Mouse (Mus musculus) spleen, postnatal 4 days (tissue): ENCODE results near the gene Gm49353.

Experiments used
- DNase-seq, 2 experiments: peaks; one replicate each; pipeline ENCODE4 v3.0.0; 2022; ENCODE audit warnings: low spot score in 2 of 2

Gm49353 gene

DNA sequence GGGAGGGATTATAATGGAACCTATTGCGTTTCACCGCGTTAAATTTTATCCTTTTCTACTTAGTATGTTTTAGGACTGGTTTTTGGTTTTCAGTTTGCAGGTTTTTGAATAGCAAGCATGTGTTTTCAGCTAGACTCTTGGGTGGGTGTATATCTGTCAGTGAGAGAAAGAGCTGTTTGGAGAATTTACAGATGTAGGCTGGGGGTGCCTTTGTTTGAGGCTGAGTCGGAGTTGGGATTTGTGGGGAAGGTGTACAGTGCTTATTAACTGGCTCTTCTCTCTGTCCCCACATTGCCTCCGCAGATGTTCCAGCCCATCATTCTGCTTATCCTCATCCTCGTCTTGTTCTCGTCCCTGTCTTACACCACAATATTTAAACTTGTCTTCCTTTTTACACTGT lies at the start of gene Gm49353:
TSS of gene Gm49353 (plus strand) at position 313 of the 400 bp plus-strand sequence.
- no peak for DNase-seq

DNA sequence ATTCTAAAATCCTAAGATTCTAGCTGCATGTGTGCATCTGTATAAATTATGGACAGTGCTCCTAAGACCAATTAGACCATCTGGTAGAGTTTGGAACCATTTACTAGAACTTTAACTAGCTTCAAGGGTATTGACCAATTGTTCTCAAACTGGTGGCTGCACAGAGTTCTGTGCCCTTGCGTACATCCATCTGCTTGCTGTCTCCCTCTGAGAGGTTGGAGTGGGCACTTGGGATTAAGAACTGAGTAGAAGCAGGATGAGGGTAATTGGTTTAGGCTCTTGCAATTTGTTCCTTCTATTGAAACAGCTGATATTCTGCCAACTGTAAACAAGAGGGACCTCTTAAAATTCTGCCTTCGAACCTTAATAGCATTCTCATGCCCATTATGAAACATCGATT lies 43.5 kb upstream of the Gm49353 start:
- DNase-seq, result no peak

DNA sequence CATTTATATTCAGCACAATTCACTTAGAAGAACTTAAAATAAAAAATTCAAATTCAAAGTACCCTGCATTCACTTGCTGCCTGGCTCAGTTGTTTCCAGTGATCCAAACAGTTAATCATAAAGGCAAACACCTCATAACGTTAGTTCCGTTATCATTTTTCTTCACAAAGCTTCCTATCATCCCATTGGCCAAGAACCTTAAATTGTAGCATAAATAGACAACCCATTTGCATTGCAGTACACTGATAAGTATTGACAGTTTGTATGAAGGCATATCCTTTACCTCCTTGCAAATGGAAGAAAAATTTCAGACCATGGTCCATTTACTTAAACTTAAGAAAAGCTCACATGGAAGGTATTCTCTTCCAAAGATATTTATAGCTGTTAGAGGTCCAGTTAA lies 37.1 kb upstream of the Gm49353 start:
- DNase-seq, result no peak

DNA sequence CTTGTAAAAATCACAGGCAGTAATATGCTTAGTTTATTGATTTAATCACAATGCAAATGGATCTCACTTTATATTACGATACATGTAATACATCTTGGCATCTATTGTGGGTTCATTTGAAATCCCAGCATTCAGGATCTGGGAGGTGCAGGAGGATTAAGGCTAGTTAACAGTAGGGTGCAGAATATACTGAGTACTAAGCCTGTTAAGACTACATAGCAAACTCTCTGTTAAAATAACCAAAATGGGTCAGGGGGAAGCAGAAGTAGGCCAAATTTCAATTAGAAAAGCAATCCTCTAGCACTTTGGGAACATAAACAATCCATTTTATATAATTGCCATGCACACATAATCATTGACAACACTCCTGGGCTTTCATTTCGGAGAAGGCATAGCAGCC lies 25.0 kb upstream of the Gm49353 start:
- DNase-seq, result no peak

DNA sequence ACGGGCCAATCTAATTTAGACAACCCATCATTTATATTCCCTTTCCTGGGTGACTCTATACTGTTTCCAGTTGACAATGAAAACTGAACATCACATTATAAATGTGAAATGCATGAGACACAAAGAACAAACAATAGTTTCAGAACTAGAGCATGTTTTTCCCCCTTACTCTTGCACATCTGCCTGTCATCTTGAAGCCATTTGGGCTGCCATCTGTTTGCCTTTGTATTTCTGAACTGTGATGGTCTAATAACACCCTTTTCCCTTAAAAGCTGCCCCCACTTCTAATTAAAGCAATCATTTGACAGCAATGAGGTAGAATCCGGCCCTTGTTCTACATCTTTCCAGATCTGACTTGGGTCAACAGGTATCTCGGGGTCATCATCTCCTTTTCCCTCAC lies 23.1 kb upstream of the Gm49353 start:
- no peak for DNase-seq

DNA sequence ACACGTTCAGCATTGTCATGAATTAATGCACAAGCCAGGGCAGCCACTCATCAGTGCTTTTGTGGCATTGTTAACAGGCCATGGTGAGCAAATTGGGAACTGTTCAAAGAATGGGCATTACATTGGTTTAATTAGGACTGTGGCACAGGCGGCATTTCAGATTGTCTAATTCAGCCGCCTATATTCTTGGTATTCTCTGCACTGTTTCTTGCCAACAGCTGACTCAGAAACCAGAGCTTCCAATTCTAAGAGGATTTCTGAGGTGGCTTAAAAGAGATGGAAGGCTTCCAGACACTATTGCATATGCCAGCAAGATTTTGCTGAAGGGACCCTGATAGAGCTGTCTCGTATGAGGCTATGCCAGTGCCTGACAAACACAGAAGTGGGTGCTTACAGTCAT lies 21.9 kb upstream of the Gm49353 start:
- DNase-seq, result no peak

DNA sequence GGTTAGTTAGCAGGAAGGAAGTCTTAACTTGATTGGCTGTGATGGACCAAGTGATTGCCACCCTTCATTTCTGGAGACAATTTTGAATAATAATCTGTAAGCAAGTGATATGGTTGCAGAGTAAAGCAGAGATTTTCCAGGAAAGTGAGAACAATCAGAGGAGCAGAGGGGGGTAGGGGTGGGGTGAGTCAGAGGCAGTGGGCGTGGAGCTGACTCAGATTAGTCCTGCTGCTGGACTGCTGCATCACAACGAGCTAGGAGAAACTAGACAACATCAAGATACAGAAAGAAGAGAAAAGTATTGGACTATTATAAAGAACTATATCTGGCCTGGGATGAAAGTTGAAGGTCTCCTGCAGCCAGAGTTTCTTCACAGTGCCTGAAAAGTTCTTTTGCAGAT lies 20.8 kb upstream of the Gm49353 start:
- no peak for DNase-seq

DNA sequence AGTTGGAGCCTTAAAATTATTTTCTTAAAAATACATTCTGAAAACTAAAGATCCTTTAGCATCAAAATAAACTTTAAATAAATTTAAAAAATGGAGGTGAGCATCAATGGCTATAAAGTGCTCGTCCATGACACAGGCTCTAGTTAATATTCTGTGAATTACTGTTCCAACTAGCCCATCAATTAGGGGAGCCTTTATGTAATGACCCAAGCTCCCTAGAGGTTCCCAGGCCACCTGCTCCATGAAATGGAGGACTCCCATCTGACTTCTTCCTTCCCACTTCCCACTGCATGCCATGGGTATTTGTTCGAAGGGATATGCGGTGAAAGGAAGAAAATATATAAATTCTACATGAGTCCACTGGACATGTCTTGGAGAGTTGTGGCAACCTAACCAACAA lies 18.5 kb upstream of the Gm49353 start:
- no peak for DNase-seq

DNA sequence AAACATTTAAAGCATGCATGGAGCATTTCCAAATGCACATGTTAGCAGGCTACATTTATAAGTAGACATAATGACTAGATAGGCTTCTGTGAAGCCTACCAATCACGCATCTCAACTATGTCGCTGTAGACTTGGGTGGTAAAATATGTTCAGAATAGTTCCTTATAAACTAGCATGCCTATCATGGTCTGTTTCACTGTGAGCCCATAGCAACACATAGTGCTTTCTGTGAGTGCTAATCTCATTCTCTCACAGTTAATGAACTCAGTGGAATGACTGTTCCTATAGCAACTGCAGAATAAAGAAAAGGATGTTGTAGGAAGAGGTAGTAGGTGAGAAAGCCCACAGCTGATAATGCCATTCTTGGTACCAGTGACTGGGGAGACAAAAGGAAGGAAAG lies 17.7 kb upstream of the Gm49353 start:
- DNase-seq, result no peak

DNA sequence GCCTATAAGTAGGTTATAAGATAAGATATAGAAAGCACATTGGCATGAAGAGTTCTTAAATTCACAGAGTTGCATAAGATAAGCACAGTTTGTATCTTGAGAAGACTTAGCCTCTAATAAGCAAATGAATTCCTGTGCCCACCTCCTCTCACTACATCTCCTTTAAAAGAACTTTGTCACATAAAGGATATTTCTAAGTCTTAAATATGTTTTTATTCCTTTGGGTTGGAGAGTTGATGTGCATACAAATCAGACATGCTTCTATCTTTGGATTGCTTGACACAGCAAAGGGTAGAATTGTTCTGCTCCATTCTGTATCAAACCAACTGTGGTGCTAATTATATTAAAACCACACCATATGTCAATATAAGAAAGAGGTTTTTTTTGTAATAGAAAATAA lies 5.0 kb upstream of the Gm49353 start:
- DNase-seq, result no peak

DNA sequence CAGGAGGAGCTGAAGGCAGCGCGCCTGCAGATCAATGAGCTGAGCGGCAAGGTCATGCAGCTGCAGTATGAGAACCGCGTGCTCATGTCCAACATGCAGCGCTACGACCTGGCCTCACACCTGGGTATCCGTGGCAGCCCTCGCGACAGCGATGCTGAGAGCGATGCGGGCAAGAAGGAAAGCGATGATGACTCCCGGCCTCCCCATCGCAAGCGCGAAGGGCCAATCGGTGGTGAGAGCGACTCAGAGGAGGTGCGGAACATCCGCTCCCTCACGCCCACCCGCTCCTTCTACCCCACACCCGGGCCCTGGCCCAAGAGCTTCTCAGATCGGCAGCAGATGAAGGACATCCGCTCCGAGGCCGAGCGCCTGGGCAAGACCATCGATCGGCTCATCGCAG lies 1.9 kb upstream of the Gm49353 start:
- peak; percentile 12 to 63 for DNase-seq

DNA sequence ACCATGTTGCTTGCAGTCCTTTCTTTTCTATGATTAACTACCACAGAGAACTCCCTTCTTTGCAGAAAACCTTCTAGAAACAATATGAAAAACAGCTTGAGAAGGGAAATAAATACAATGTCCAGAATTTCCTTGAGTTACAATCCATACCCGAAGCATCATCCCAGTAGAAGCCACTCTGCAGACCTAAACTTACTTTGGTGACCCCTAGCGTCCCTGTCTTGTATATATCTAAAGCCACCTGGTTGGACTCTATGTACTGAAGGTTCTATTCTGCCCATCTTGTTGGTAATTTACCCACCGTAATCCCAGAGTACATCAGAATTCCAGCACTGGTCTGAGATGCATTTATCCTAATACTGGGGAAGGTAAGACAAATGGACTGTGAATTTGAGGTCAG lies 1.1 kb downstream of the Gm49353 start:
- DNase-seq, result no peak

DNA sequence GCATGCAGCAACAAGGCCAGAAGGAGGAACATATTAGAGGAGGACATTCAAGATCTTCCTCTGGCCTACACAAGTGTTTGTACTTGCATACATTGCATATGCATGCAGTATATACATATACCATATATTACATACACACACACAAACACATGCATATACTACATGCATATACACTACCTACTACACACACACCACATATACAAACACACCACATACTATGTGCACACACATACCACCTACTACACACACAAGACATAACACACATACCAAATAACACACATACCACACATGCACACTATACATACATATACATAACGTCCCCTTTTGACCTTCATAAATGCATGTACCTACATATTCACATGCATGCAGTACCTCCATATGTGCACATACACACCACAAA lies 1.9 kb downstream of the Gm49353 start:
- no peak for DNase-seq

DNA sequence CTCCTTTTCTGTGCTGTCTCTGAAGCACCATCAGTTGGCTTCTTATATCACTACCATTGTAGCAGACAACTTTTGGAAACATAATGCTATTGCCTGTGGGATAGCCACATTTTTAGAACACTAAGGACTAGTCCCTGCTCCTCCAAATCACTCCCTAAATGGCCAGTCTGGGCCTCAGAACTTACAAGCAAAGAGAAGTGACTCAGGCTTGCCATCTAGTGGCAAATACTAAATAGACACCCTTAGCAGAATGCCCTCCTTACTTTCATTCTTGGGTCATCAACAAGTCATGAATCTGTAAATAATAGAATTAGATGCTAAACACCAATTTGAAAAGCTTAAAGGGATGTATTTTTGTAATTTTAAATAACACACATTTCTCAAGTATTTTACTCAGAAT lies 8.0 kb downstream of the Gm49353 start:
- DNase-seq, result no peak

DNA sequence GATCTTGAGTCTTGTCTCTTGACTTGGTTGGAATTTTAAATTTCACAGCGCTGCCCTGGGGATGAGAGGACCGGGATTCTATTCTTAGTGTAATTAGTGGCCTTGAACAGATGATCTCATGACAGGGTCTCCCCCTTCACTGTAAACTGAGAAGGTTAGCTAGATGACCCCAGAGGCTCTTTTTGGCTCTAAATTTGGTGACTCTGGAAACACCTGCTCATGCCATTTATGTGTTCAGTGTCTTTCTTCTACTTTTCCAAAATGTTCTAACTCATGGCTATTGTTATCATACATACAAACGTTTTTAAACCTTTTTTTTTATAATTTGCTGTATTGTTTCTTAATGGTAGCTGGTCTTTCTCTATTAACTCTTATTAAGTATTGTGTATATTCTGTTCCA lies 10.0 kb downstream of the Gm49353 start:
- DNase-seq, result no peak

DNA sequence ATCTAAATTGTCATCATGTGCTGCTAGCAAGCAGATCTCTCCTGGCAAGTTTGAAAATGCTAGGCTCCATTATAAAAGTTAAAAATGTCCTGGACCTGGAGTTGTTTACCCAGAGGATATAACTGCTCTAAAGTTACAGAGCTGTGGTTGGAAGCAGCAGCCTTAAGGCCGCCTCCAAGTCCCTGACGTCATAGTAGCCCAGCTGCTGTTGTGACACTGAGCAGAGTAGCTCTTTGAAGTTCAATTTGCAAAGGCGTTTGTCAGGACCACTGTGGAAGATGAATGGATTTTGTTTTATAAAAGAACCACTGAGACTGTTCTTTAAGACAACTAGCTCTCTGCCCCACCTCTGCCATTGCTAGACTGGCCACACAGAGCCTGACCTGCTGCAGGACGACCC lies 12.7 kb downstream of the Gm49353 start, which contains the start of gene 9330159F19Rik:
TSS of gene 9330159F19Rik (plus strand) at position 154 of the 400 bp plus-strand sequence.
- no peak for DNase-seq

DNA sequence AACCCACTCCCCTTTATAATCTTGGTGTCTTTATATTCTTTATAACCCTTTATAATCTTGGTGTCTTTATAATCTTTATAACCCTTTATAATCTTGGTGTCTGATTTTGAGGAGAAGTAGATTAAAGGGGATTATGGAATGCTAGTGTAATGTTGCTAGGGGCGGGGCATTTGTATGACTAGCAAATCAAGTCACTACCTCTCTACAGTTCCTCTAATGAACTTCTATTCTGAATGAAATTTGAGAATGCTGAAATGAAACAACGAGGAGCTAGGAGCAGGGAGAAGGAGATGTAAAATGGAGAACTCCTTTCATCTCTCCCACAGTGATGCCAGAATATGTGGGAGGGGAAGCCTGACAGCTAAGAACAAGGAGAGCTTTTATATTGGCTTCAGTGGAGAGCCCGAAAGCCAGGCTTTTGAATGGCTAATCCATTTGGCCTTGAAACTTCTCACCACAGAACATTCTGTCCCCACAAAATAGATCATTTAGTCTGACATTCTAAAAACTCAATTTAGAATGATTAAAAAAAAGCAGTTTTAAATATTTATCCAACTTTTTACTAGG lies 14.9 kb downstream of the Gm49353 start:
- no peak for DNase-seq

DNA sequence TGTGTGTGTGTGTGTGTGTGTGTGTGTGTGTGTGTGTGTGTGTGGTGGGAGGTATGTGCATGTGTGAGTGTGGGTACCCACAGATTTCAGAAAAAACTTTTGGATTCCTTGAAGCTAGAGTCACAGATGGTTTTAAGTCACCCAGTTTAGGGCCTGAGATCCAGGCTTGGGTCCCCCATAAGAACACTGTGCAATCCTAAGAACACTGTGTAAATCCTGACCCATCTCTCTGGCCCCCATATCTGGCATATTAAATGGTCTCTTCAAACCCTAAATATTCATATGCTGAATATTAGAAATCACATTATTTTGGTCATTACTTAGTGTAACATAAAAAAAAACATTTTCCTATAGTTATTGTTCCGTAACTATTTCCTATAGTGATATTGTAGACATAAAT lies 18.2 kb downstream of the Gm49353 start:
- DNase-seq, result no peak

DNA sequence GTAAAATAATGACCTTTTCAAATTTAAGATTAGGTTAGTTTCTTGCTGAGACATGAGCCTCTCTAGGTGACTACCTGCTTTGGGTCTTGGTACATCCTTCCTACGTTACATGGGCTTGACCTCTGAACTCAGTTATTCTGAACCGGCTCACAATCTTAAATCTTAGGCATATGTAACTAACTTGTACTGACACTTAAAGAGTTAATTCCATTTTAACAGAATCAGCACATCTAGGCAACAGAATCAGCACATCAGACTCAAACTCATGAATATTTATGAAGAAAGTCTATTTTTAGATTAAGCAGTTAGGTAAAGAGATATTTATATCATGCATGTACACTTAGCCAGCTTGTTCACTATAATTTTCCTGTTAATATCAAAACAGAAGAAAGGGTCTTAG lies 18.7 kb downstream of the Gm49353 start:
- no peak for DNase-seq

DNA sequence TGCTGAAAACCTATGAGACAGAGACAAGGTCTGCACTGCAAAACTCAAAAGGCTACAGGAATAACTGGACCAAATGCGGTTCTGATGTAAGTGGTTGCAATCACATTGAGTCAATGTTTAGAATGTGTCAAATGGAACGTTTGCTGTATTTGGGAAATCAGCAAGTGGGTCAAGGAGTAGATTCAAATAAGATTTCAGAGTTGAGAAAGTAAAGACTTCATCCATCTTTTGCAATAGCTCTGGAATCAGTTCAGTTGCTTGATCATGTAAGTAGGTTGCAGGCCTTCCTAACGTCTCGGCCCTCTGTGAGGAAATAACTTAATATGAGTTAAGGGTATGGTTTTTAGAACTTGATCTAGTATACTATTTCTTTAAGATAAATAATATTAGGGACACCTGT lies 26.6 kb downstream of the Gm49353 start:
- DNase-seq, result no peak

DNA sequence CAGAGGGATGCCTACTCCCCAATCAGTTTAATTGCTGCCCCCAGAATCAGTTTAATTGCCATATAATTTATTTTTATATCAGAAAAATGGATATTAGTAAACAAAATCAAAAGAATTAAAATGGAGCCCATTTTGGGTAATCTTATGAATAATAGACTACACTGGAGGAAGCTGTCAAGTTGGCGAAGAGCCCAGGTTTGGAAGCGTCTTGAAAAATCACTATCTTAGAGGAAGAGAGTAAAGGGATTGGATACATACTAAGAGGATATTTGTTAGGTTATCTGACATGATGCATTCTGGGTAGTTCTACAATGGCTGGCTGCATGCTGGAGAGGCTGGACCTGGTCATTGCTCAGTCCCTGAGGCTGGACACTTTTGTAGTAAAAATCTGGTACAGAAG lies 32.5 kb downstream of the Gm49353 start:
- DNase-seq, result no peak
